Mouse (Mus musculus): ENCODE data around the gene Gm20388.

DNA sequence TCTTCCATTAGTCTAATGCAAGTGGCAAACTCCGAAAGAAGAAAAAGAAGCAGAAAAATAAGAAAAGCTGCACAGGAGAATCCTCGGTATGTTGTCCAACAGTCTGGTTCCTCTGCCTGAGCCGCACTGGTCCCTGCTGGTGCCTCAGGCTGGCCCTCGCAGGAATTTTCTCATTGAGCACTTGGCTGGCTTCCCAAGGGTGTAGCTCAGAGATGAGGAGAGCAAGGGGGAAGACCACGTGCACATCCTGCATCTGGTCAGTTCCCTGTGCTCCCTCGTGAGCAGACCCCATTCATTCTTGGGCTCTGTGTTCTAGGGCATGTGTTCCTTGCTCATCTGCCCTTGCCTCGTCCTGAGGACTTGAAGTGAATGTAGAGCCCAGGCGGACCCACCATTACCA, 3471.9 kb downstream of the Gm20388 start:
- TF ChIP-seq POLR2A (IDR thresholded peaks at IDR 0.05; ENCODE audit: extremely low read depth, insufficient read depth, low read length): no peak
- TF ChIP-seq CTCF (IDR thresholded peaks at IDR 0.05; ENCODE audit: extremely low read depth, insufficient read depth, low read length): no peak

Measured in cortical plate, adult 2 months (tissue).